Mouse (Mus musculus): Measurements from ENCODE around the gene Itgbl1. TPM values are rescaled to one million over a fixed set of nuclear protein-coding genes. Genes with fewer than 3 reads are reported as not detected.

The Itgbl1 gene
- polyA plus RNA-seq, 1 experiment, result 0.24 TPM

DNA sequence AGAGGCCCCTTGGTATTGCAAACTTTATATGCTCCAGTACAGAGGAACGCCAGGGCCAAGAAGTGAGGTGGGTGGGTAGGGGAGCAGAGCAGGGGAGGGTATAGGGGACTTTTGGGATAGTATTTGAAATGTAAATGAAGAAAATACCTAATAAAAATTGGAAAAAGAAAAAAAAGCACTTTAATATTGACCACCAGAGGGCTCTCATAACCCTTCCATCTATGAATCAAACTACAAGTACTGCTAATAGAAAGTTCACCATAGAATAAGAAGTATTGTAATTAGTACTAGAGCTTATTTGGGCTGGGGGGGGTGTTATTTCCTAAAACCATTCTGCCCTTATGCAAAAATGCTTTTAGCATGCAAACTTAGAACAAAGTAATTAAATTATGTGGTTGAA is 91.2 kb downstream of the Itgbl1 start:
- H3K9ac ChIP-seq (ENCODE audit: low read depth, poor library complexity, severe bottlenecking), result no peak overlapping the region
- no peak for TF ChIP-seq EP300 (IDR thresholded peaks at IDR 0.05; ENCODE audit: insufficient read depth, low read depth, low read length)
- TF ChIP-seq POLR2A (IDR thresholded peaks at IDR 0.05; ENCODE audit: insufficient read depth, low read length), result no peak
- TF ChIP-seq CTCF (IDR thresholded peaks at IDR 0.05; ENCODE audit: low read depth, low read length), result no peak
- no peaks in the 10 kb centered on the region for H3K4me1 ChIP-seq (ENCODE audit: control insufficient read depth, insufficient read depth, low read length)
- no peak overlapping the region for H3K27ac ChIP-seq (ENCODE audit: insufficient read depth, low read length)
- H3K4me3 ChIP-seq (ENCODE audit: low read depth, low read length), result no peak overlapping the region
- H3K36me3 ChIP-seq (ENCODE audit: control insufficient read depth, insufficient read depth, low read length, poor library complexity, severe bottlenecking), result no peaks in the 10 kb centered on the region
- no peaks in the 10 kb centered on the region for H3K27me3 ChIP-seq (ENCODE audit: control insufficient read depth, insufficient read depth, low read length, poor library complexity, severe bottlenecking)
- H3K9me3 ChIP-seq (replicated peaks; ENCODE audit: control insufficient read depth, insufficient read depth, low read length, poor library complexity, severe bottlenecking), result no peaks in the 10 kb centered on the region

GRCm38 (mm10) chr14:123759534-123759933 is 99.8 kb downstream of the Itgbl1 start:
- no peaks in the 10 kb centered on the region for H3K27me3 ChIP-seq (ENCODE audit: control insufficient read depth, insufficient read depth, low read length, poor library complexity, severe bottlenecking)
- H3K36me3 ChIP-seq (ENCODE audit: control insufficient read depth, insufficient read depth, low read length, poor library complexity, severe bottlenecking), result no peaks in the 10 kb centered on the region
- H3K4me3 ChIP-seq (ENCODE audit: low read depth, low read length), result no peak overlapping the region
- no peak overlapping the region for H3K9ac ChIP-seq (ENCODE audit: low read depth, poor library complexity, severe bottlenecking)
- no peak for TF ChIP-seq CTCF (IDR thresholded peaks at IDR 0.05; ENCODE audit: low read depth, low read length)
- TF ChIP-seq EP300 (IDR thresholded peaks at IDR 0.05; ENCODE audit: insufficient read depth, low read depth, low read length), result no peak
- no peak for TF ChIP-seq POLR2A (IDR thresholded peaks at IDR 0.05; ENCODE audit: insufficient read depth, low read length)
- no peaks in the 10 kb centered on the region for H3K9me3 ChIP-seq (replicated peaks; ENCODE audit: control insufficient read depth, insufficient read depth, low read length, poor library complexity, severe bottlenecking)
- H3K27ac ChIP-seq (ENCODE audit: insufficient read depth, low read length), result no peak overlapping the region
- H3K4me1 ChIP-seq (ENCODE audit: control insufficient read depth, insufficient read depth, low read length), result no peaks in the 10 kb centered on the region

DNA sequence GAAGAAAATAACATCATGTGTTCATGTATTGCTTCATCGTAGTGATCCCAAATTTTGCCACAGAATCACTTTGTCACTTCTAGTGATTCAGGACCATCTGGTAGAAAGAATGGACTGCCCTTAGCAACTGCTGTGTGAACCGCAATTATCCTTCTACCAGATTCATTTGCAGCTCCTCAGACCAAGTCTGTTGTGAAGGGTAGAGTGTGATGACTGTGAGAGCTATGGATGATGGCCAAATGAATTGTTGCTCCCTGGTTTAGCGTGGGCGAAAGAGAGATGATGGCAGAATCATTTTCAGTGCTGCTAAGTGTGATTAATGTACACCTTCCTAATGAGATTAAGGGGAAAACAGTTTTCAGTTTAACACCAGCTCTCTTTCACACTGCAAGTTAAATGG is 100.3 kb downstream of the Itgbl1 start:
- Histone ChIP-seq H3K27ac (ENCODE audit: insufficient read depth, low read length) (no peak overlapping the region), H3K9ac (ENCODE audit: low read depth, poor library complexity, severe bottlenecking) (no peak overlapping the region), H3K27me3 (ENCODE audit: control insufficient read depth, insufficient read depth, low read length, poor library complexity, severe bottlenecking) (no peaks in the 10 kb centered on the region), H3K4me3 (ENCODE audit: low read depth, low read length) (no peak overlapping the region), H3K36me3 (ENCODE audit: control insufficient read depth, insufficient read depth, low read length, poor library complexity, severe bottlenecking) (no peaks in the 10 kb centered on the region), H3K9me3 (replicated peaks; ENCODE audit: control insufficient read depth, insufficient read depth, low read length, poor library complexity, severe bottlenecking) (no peaks in the 10 kb centered on the region), H3K4me1 (ENCODE audit: control insufficient read depth, insufficient read depth, low read length) (no peaks in the 10 kb centered on the region)
- TF ChIP-seq POLR2A (IDR thresholded peaks at IDR 0.05; ENCODE audit: insufficient read depth, low read length), result no peak
- TF ChIP-seq EP300 (IDR thresholded peaks at IDR 0.05; ENCODE audit: insufficient read depth, low read depth, low read length), result no peak
- no peak for TF ChIP-seq CTCF (IDR thresholded peaks at IDR 0.05; ENCODE audit: low read depth, low read length)

- H3K4me1 ChIP-seq (ENCODE audit: control insufficient read depth, insufficient read depth, low read length), result no peaks in the 10 kb centered on the region
- H3K9ac ChIP-seq (ENCODE audit: low read depth, poor library complexity, severe bottlenecking), result no peak overlapping the region
- H3K27ac ChIP-seq (ENCODE audit: insufficient read depth, low read length), result no peak overlapping the region
- H3K27me3 ChIP-seq (ENCODE audit: control insufficient read depth, insufficient read depth, low read length, poor library complexity, severe bottlenecking), result no peaks in the 10 kb centered on the region
- H3K4me3 ChIP-seq (ENCODE audit: low read depth, low read length), result no peak overlapping the region
- no peaks in the 10 kb centered on the region for H3K36me3 ChIP-seq (ENCODE audit: control insufficient read depth, insufficient read depth, low read length, poor library complexity, severe bottlenecking)
- H3K9me3 ChIP-seq (replicated peaks; ENCODE audit: control insufficient read depth, insufficient read depth, low read length, poor library complexity, severe bottlenecking), result no peaks in the 10 kb centered on the region
- TF ChIP-seq EP300 (IDR thresholded peaks at IDR 0.05; ENCODE audit: insufficient read depth, low read depth, low read length) (no peak), CTCF (IDR thresholded peaks at IDR 0.05; ENCODE audit: low read depth, low read length) (no peak), POLR2A (IDR thresholded peaks at IDR 0.05; ENCODE audit: insufficient read depth, low read length) (no peak)
These were observed 142.0 kb downstream of the Itgbl1 start for GRCm38 (mm10) chr14:123801744-123802143.

DNA sequence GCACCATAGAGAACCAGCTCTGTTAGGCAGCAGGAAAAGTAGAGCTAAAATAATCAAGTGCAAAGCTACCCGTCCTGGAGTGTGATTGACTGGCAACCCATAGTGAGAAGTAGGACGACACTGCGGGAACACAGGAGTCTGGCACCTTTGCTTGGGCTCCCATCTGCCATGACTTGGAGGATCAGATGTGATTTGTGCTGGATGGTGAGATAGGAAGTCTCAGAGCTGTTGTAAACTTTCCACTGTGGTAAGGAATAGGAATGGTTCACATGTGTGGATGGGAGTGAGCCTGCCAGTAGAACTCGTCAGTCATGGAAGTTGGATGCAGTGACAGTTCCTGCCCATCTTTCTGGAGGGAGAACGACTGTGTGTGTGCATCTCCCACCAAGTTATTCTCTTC is 177.9 kb downstream of the Itgbl1 start:
- Histone ChIP-seq H3K36me3 (ENCODE audit: control insufficient read depth, insufficient read depth, low read length, poor library complexity, severe bottlenecking) (no peaks in the 10 kb centered on the region), H3K9me3 (replicated peaks; ENCODE audit: control insufficient read depth, insufficient read depth, low read length, poor library complexity, severe bottlenecking) (no peaks in the 10 kb centered on the region), H3K4me1 (ENCODE audit: control insufficient read depth, insufficient read depth, low read length) (no peaks in the 10 kb centered on the region), H3K27me3 (ENCODE audit: control insufficient read depth, insufficient read depth, low read length, poor library complexity, severe bottlenecking) (no peaks in the 10 kb centered on the region), H3K9ac (ENCODE audit: low read depth, poor library complexity, severe bottlenecking) (no peak overlapping the region), H3K4me3 (ENCODE audit: low read depth, low read length) (no peak overlapping the region), H3K27ac (ENCODE audit: insufficient read depth, low read length) (no peak overlapping the region)
- TF ChIP-seq CTCF (IDR thresholded peaks at IDR 0.05; ENCODE audit: low read depth, low read length), result no peak
- TF ChIP-seq EP300 (IDR thresholded peaks at IDR 0.05; ENCODE audit: insufficient read depth, low read depth, low read length), result no peak
- TF ChIP-seq POLR2A (IDR thresholded peaks at IDR 0.05; ENCODE audit: insufficient read depth, low read length), result no peak

DNA sequence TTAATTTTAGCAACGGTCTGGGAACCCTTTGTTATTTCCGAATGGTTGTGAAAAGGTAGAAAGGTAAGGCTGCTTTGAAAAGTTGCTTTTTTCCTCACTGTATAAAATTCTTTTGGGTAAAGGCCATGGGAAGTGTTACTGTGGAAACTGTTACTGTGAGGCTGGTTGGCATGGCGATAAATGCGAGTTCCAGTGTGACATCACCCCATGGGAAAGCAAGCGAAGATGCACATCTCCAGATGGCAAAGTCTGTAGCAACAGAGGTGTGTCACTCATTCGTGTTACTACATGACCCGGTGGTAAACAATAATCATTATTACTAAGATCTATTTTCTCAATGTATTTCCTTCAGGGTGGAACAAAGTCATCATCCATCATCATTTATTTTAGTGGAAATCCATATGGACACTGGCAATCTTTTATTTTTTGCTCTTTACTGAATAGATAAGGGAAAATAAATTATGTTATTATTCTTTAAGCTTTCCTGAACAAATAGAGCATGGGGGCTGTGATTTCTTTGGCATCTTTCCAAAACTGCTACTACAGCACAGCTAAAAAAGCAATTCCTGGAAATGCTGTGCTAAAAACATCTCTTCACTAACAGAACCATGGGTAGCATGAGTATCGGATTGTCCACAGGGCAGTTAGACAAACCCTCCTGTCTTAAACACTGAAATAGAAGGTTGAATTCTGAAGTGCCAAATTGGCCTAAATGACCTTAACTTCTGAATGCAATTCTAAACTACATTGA is 184.1 kb downstream of the Itgbl1 start:
- no peak overlapping the region for H3K4me3 ChIP-seq (ENCODE audit: low read depth, low read length)

More for the DNA sequence above, 184.1 kb downstream of the Itgbl1 start:
- H3K9ac ChIP-seq (ENCODE audit: low read depth, poor library complexity, severe bottlenecking), result no peak overlapping the region
- H3K27ac ChIP-seq (ENCODE audit: insufficient read depth, low read length), result no peak overlapping the region
- H3K27me3 ChIP-seq (ENCODE audit: control insufficient read depth, insufficient read depth, low read length, poor library complexity, severe bottlenecking), result no peaks in the 10 kb centered on the region
- H3K9me3 ChIP-seq (replicated peaks; ENCODE audit: control insufficient read depth, insufficient read depth, low read length, poor library complexity, severe bottlenecking), result no peaks in the 10 kb centered on the region
- TF ChIP-seq CTCF (IDR thresholded peaks at IDR 0.05; ENCODE audit: low read depth, low read length) (no peak), POLR2A (IDR thresholded peaks at IDR 0.05; ENCODE audit: insufficient read depth, low read length) (no peak), EP300 (IDR thresholded peaks at IDR 0.05; ENCODE audit: insufficient read depth, low read depth, low read length) (no peak)
- no peaks in the 10 kb centered on the region for H3K36me3 ChIP-seq (ENCODE audit: control insufficient read depth, insufficient read depth, low read length, poor library complexity, severe bottlenecking)
- H3K4me1 ChIP-seq (ENCODE audit: control insufficient read depth, insufficient read depth, low read length), result no peaks in the 10 kb centered on the region

All from ES-Bruce4 (cell line).